Mouse (Mus musculus): ENCODE measurements around the gene Bglap2.
A peak's percentile ranks its signal among the peaks of the same experiment; 100 is the strongest.
"Not testable (repeated sequence)": the region's sequence is repeated elsewhere in the genome, so short reads cannot be mapped to it uniquely, and the experiment has no call there.

Bglap2 gene

GRCm38 (mm10) chr3:88378599-88378998, at the start of gene Bglap2:
Gene Bglap2 (minus strand): TSS chr3:88378699.
- not testable (repeated sequence) for DNase-seq (ENCODE audit: low spot score)

- no peak for DNase-seq (ENCODE audit: low spot score)
These were observed 48.9 kb upstream of the Bglap2 start for GRCm38 (mm10) chr3:88427342-88427905.

- DNase-seq (ENCODE audit: low spot score): no peak
These were observed 47.4 kb upstream of the Bglap2 start for GRCm38 (mm10) chr3:88425708-88426420.

GRCm38 (mm10) chr3:88425330-88425689, 46.8 kb upstream of the Bglap2 start:
- DNase-seq (ENCODE audit: low spot score): no peak

- peak; percentile 99 for DNase-seq (ENCODE audit: low spot score)
These were observed 46.3 kb upstream of the Bglap2 start, which contains the start of gene Slc25a44 for GRCm38 (mm10) chr3:88424605-88425329. Gene Slc25a44 (minus strand): TSS chr3:88425139.

- DNase-seq (ENCODE audit: low spot score): peak; percentile 89
These were observed 43.7 kb upstream of the Bglap2 start for GRCm38 (mm10) chr3:88422020-88422720.

GRCm38 (mm10) chr3:88420771-88421170, 42.3 kb upstream of the Bglap2 start:
- no peak for DNase-seq (ENCODE audit: low spot score)

GRCm38 (mm10) chr3:88418016-88418415, 39.5 kb upstream of the Bglap2 start:
- no peak for DNase-seq (ENCODE audit: low spot score)

- no peak for DNase-seq (ENCODE audit: low spot score)
These were observed 37.2 kb upstream of the Bglap2 start for GRCm38 (mm10) chr3:88415668-88416067.

- no peak for DNase-seq (ENCODE audit: low spot score)
These were observed 34.1 kb upstream of the Bglap2 start for GRCm38 (mm10) chr3:88412636-88413035.

- no peak for DNase-seq (ENCODE audit: low spot score)
These were observed 33.2 kb upstream of the Bglap2 start for GRCm38 (mm10) chr3:88411681-88412080.

GRCm38 (mm10) chr3:88410645-88411031, 32.1 kb upstream of the Bglap2 start:
- DNase-seq (ENCODE audit: low spot score): no peak

- DNase-seq (ENCODE audit: low spot score): peak; percentile 91
These were observed 31.5 kb upstream of the Bglap2 start, which contains the start of gene Pmf1 for GRCm38 (mm10) chr3:88409741-88410644. Gene Pmf1 (minus strand): TSS chr3:88410331.

GRCm38 (mm10) chr3:88408953-88409352, 30.5 kb upstream of the Bglap2 start:
- peak; percentile 43 for DNase-seq (ENCODE audit: low spot score)

- no peak for DNase-seq (ENCODE audit: low spot score)
These were observed 29.0 kb upstream of the Bglap2 start for GRCm38 (mm10) chr3:88407529-88407928.

- peak; percentile 90 for DNase-seq (ENCODE audit: low spot score)
These were observed 28.6 kb upstream of the Bglap2 start for GRCm38 (mm10) chr3:88407090-88407489.

- DNase-seq (ENCODE audit: low spot score): no peak
These were observed 25.2 kb upstream of the Bglap2 start for GRCm38 (mm10) chr3:88403522-88404230.

GRCm38 (mm10) chr3:88398666-88399065, 20.2 kb upstream of the Bglap2 start:
- DNase-seq (ENCODE audit: low spot score): peak; percentile 88

GRCm38 (mm10) chr3:88395742-88396141, 17.2 kb upstream of the Bglap2 start:
- DNase-seq (ENCODE audit: low spot score): no peak

GRCm38 (mm10) chr3:88395288-88395687, 16.8 kb upstream of the Bglap2 start:
- no peak for DNase-seq (ENCODE audit: low spot score)
